Mouse (Mus musculus): Measurements from ENCODE around the gene Foxp1. TPM values are rescaled to one million over a fixed set of nuclear protein-coding genes. Genes with fewer than 3 reads are reported as not detected.

Gene Foxp1
- total RNA-seq, 4 experiments from 2014 or later = 27.2 to 37.3 (median 31.2) TPM

DNA sequence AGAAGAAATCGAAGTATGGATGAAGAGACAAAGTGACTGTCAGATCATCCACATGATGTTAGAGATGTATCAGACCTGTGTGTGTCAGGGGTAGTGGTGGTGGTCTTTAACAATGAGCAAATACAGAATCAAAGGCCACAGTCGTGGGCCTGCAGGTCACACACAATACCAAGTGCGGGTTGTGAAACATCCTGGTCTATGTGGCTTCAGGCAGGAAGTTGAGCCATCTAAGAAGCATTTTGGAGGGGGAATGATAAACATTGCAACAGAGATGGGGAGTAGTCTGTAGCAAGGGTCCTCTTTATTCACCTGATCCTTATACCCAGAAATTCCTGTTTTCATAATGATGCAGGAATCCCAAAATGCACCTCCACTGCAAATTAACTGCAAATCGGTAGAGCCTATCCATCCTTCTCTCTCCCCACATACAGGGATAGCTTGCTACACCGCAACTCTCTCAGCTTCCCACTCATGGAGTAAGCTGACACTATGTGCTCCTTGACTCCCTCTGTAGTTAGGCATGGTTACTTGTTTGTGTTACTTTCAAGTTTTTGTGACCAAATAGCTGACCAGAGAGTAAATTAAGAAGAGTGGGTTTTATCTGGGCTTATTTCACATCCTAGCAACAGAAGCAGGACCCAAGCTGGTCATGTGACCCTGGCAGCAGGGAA, 310.7 kb downstream of the Foxp1 start:
- DNase-seq (ENCODE audit: low spot score) = no peak

GRCm38 (mm10) chr6:99210161-99210560, 312.4 kb downstream of the Foxp1 start:
- no peak for DNase-seq (ENCODE audit: low spot score)

GRCm38 (mm10) chr6:99207226-99207885, 315.2 kb downstream of the Foxp1 start:
- DNase-seq (ENCODE audit: low spot score) = no peak

- no peak for DNase-seq (ENCODE audit: low spot score)
These were observed 316.1 kb downstream of the Foxp1 start for GRCm38 (mm10) chr6:99206437-99206870.

DNA sequence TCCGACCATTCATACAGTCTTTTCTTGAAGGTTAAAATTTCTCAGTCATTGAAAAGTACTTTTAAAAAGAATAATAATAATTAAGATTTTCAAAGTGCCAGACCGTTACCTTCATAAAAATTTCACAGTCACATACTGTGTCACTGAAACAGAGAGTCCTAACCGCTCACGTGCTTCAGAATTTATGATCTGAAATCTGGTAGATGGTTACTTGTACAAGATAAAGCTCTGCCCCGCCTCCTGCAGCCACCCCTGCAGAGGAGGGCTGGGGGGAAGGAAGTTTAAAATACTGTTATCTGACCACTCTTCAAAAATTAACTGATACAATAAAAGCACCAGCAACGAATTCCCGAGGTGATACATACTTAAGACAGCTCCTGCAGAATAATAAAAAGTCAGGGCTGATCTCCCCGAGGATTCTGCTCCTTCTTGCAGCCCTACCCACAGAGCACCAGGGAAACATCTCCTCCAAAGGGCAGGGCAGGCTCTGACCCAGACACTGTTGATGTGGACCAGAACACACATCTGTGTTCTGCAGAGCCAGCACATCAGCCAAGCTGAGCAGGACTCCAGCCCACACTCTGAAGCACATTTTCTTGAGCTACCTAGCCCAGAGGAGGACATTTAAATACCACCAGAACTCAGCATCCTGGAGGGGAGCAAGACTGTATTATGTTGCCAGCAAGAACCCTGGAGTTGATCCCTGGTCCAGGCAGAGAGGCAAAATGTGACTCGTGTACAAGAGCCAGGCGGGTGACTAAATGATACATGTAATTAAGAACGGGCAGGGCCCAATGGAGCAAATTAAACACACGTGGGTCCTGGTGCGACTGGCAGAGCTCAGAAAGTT, 316.7 kb downstream of the Foxp1 start:
- DNase-seq (ENCODE audit: low spot score) = no peak

GRCm38 (mm10) chr6:99204780-99205586, 317.5 kb downstream of the Foxp1 start:
- DNase-seq (ENCODE audit: low spot score) = no peak

- no peak for DNase-seq (ENCODE audit: low spot score)
These were observed 318.3 kb downstream of the Foxp1 start for GRCm38 (mm10) chr6:99204052-99204779.

GRCm38 (mm10) chr6:99203231-99203630, 319.3 kb downstream of the Foxp1 start:
- DNase-seq (ENCODE audit: low spot score) = no peak

DNA sequence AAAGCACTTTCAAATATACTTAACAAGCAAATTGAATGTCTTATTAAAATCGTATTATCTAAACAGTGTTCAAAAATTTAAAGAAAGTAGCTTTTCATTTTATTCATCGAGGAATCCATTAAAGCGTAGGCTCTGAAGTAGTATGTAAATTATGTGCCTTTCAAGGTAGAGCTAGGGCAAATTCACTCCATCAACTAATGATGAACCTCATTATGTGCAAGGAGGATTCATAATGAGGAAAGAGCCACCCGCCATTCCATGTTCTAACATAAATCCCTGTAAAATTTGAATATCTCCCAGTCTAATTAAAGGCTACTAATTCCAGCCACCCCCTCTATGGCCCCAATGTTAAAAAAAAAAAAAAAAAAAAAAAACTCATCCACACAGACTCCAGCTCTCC, 319.7 kb downstream of the Foxp1 start:
- DNase-seq (ENCODE audit: low spot score) = no peak

- DNase-seq (ENCODE audit: low spot score) = no peak
These were observed 321.2 kb downstream of the Foxp1 start for GRCm38 (mm10) chr6:99201271-99201705.

- no peak for DNase-seq (ENCODE audit: low spot score)
These were observed 321.9 kb downstream of the Foxp1 start for GRCm38 (mm10) chr6:99200656-99201055.

DNA sequence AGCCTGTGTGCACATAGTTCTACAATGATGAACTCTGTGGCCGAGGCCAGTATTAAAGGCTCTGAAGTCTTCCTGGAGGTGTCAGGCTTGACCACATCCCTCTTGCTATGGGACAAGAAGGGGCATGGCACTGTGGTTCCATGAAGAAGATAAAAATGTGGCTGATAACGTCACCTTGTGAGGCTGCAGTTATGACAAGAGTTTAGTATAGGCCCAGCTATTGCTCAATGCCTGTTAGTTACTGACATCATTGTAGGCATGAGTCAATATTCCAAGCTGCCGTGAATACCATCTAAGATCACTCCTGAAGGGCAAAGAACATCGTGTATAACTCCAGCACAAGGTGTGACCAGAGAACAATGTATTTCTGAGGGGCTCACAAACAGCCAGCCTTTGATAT, 323.2 kb downstream of the Foxp1 start:
- DNase-seq (ENCODE audit: low spot score) = no peak

- DNase-seq (ENCODE audit: low spot score) = peak; percentile 24
These were observed 328.8 kb downstream of the Foxp1 start for GRCm38 (mm10) chr6:99193697-99194096.

GRCm38 (mm10) chr6:99191636-99192137, 330.8 kb downstream of the Foxp1 start:
- DNase-seq (ENCODE audit: low spot score) = no peak

- DNase-seq (ENCODE audit: low spot score) = no peak
These were observed 331.4 kb downstream of the Foxp1 start for GRCm38 (mm10) chr6:99191041-99191635.

DNA sequence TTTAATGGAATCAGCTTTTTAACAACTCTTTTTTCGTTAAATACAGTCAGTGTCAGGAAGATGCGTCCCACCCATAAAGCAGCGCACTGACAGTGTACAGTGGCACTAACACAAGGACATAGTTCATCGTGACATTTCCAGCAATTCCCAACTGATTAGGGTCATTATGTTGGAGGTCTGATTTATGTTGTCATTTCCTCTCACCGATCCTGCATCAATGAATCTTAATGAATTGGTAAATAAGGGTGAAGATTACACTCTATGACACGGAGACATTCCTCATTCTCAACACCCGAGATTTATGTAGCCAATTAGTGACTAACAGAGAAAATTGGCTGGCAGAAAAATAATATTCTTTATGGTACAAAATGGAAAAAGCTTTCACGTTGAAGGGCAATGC, 332.6 kb downstream of the Foxp1 start:
- DNase-seq (ENCODE audit: low spot score) = no peak

DNA sequence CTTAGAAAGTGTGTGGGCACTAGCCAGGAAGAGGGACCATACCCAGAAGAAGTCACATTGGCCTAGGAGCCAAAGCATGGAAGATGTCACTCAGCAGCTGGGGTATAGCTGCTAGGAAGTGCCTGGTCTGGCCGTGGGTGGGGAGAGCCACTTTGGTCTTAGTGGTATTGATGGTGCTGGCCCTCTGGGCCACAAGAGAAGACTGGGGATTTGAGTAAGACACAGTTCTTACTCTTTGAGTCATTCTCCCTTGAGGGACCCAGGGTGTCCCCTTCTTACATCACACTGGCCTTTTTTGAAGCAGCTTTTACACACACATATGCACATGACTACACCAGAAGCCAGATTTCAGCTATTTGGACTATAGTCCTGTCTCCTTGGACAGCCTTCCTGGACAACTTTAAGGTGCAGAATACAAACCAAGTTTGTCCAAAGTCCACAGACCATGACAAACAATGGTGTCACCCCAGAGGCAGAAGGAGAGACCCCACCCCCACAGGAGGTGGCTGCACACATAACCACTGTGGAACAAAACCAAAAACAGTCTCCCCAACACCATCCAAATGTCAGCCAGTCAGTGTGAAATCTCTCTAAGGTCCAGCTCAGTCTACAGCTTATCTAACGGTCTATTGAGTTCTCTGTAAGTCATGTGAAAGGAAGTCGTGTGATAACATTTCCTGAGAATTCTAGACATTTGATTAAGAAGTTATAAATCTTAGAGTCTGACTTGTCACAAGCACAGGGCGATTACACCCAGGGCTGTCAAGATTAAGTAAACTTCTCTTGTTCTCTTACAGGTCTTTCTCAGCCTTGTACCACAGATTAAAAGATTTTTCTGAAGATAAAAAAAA, 333.9 kb downstream of the Foxp1 start:
- no peak for DNase-seq (ENCODE audit: low spot score)

DNA sequence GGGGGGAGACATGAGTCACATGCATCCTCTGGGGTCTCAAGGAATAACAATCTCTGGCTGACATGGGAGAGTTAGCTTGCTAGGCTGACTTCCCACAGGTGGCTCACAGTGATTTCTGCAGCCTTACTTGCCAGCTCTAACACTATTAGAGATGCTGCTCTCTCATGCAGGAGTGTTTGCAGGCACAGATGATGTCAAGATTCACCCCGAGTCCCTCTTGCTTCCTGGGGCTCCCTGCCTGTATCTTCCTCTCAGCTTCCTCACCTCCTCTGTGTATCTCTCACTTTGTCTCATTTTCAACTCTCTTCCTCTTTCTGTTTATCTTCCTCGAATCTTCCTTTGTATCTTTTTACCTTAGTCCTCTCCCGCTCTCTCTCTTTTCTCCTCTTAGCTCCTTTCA, 334.6 kb downstream of the Foxp1 start:
- DNase-seq (ENCODE audit: low spot score) = no peak

DNA sequence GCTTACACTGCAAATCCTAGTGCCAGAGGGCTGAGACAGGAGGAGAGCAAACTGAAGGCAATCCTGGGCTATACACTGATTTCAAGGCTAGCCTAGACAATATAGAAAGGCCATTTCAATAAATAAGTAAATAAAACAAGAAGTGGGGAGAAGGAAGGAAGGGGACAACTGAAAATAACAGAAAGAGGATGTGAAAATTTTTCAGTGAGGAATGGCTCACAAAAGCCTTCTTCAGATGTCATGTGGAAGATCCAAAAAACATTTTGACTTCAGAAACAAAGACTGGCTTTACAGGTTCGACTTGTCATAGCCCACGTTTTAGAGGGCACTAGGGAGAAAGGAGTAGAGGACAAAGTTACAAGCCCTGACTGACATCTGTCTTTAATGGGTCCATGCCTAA, 335.1 kb downstream of the Foxp1 start:
- DNase-seq (ENCODE audit: low spot score) = no peak

All from heart, adult 8-10 months (tissue).